Mouse (Mus musculus): Measurements from ENCODE around the gene Mcm2. TPM values are rescaled to one million over a fixed set of nuclear protein-coding genes. Genes with fewer than 3 reads are reported as not detected.

Gene Mcm2
- polyA plus RNA-seq, 1 experiment from 2014 or later: 99.4 TPM

DNA sequence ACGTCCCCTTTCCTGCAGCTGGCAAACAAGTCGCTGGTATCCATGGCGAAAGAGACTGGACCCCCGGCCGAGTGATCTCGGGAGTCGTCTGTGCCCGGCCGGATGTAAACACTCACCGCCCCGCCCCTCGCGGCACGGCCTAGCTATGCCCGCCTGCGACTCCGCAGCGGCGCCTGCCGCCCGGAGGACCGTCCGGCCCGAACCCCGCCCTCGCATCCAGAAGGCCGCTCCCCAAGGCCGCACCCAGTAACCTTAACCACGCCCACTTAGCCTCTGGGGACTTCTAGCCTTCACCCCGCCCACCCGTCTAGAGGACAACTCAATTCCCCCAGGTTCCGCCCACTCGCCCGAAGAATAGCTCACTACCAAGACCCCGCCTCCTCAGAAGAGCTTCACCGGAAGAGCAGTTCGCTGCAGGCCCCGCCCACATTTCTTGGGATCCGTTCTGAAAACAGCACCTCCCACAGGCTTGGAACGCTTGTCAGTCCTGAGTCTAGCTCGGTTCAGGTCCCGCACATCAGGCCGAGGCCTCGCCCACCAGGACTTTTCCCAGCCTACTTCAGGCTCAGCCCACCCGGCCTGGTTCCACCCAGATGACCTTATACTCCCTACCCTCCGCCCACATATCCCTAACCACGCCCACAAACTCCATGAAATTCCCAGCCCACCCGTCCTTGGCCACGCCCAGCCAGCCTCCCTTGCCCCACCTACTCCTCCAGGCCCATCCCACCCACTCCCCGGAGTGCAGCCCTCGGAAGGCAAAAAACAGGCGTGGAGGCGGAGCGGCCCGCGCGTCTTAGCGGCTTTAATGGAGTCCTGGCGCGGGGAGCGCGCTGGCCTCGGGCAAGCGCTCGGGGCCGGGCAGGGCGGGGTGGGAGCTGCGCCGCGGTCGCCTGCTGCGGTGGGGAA is 56.5 kb downstream of the Mcm2 start, which contains the start of gene Abtb1:
Gene Abtb1 (minus strand): TSS at position 204 of the 909 bp plus-strand sequence.
- peaks cover 34% of the 10 kb centered on the region for H3K36me3 ChIP-seq
- 1% methylated on average over 72 of the region's 72 CpGs for WGBS
- H3K9me3 ChIP-seq: no peaks in the 10 kb centered on the region
- peak within 1 kb of the TSS; percentile 76 for H3K9ac ChIP-seq
- peak within 1 kb of the TSS; percentile 90 for H3K4me2 ChIP-seq
- H3K4me3 ChIP-seq: peak within 1 kb of the TSS; percentile 89
- no peaks in the 10 kb centered on the region for H3K27me3 ChIP-seq
- H3K4me1 ChIP-seq: peaks cover 23% of the 10 kb centered on the region
- ATAC-seq (ENCODE audit: insufficient number of reproducible peaks, low FRiP score, low TSS enrichment, low read depth): peak; percentile 99
- H3K27ac ChIP-seq: peak within 1 kb of the TSS; percentile 90

DNA sequence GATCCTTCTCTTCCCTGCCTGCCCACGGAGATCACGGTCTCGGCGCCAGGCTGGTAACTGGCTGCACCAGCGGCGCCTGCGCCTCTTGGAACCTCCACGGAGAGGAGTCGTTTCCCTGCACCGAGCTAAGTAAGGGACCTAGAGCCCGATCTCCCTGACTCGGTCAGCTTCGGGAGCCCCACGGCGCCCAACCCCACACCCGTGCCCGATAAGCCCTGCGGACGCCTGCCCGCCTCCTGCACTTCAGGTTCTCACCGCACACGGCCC is 57.1 kb downstream of the Mcm2 start:
- peaks cover 23% of the 10 kb centered on the region for H3K4me1 ChIP-seq
- H3K4me3 ChIP-seq: peak overlapping the region; percentile 89
- H3K36me3 ChIP-seq: peaks cover 38% of the 10 kb centered on the region
- H3K9me3 ChIP-seq: no peaks in the 10 kb centered on the region
- H3K27ac ChIP-seq: peak overlapping the region; percentile 90
- 0 out of 2 replicates have a peak, but pooled peaks have one; percentile 1 for ATAC-seq (ENCODE audit: insufficient number of reproducible peaks, low FRiP score, low TSS enrichment, low read depth)
- H3K27me3 ChIP-seq: no peaks in the 10 kb centered on the region
- 1% methylated on average over 22 of the region's 22 CpGs for WGBS
- peak overlapping the region; percentile 90 for H3K4me2 ChIP-seq
- H3K9ac ChIP-seq: peak overlapping the region; percentile 76

DNA sequence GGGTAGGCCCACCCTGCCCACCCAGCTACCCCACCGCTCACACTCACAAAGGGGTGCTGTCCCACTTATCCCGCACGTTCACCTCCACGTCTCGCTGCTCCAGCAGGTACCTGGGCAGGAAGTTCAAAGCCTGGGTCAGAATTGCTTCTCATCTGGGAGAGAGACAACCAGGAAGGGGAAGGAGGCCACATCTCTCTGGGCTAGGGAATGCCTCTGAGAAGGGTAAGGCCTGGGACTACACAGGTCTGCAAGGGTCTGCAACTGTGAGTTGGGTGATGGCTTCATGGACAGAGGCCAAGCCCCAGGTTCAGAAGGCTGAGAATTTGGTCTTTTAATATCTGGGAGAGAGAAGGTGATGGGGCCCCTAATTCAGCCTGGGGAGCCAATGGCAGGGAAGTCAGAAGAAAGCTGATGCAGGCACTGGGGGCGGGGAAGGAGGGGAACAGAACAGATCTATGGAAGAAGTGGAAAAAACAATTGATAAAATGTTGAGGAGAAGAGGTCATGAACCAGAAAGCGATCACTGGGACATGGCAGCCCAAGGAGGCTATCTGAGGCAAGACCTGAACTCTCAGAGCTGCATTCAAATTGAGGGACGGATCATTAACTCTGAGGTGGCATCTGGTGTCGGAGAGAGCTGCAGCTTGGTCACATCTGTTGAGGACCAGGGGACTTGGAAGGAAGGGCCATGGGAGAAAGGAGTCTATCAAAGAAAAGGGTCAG is 57.6 kb downstream of the Mcm2 start:
- peak overlapping the region; percentile 90 for H3K27ac ChIP-seq
- H3K27me3 ChIP-seq: no peaks in the 10 kb centered on the region
- WGBS: 59% methylated on average over 9 of the region's 9 CpGs

DNA sequence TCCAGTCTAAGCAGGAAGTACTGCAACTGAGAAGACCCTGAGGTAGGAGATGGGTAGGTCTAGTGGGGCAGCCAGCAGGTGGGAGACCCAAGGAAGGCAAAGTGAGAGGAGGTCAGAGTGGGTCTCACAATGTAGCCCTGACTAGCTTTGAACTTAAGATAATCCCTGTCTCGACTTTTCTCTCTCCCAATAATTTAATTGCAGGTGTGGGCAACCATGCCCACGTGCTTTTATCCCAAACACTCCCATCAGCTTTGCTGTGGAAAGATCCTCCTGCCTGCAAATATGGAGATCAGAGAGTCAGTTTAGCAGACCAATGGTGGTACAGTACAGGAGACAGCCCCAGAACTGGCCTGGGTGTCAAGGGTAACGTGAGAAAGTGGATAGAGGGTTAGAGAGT is 58.4 kb downstream of the Mcm2 start:
- Histone ChIP-seq H3K27me3 (no peaks in the 10 kb centered on the region), H3K9ac (no peak overlapping the region), H3K36me3 (peaks cover 43% of the 10 kb centered on the region), H3K9me3 (no peaks in the 10 kb centered on the region), H3K4me2 (no peak overlapping the region), H3K4me1 (peaks cover 23% of the 10 kb centered on the region), H3K27ac (no peak overlapping the region), H3K4me3 (0 out of 2 replicates have a peak overlapping the region, but pooled peaks have one; percentile 89)
- ATAC-seq (ENCODE audit: insufficient number of reproducible peaks, low FRiP score, low TSS enrichment, low read depth): no peak
- WGBS: 68% methylated on average over 3 of the region's 3 CpGs

More for the DNA sequence above, 57.6 kb downstream of the Mcm2 start:
- peak overlapping the region; percentile 89 for H3K4me3 ChIP-seq
- H3K4me2 ChIP-seq: peak overlapping the region; percentile 90
- peaks cover 23% of the 10 kb centered on the region for H3K4me1 ChIP-seq
- no peaks in the 10 kb centered on the region for H3K9me3 ChIP-seq
- peaks cover 43% of the 10 kb centered on the region for H3K36me3 ChIP-seq
- H3K9ac ChIP-seq: peak overlapping the region; percentile 76
- ATAC-seq (ENCODE audit: insufficient number of reproducible peaks, low FRiP score, low TSS enrichment, low read depth): no peak

DNA sequence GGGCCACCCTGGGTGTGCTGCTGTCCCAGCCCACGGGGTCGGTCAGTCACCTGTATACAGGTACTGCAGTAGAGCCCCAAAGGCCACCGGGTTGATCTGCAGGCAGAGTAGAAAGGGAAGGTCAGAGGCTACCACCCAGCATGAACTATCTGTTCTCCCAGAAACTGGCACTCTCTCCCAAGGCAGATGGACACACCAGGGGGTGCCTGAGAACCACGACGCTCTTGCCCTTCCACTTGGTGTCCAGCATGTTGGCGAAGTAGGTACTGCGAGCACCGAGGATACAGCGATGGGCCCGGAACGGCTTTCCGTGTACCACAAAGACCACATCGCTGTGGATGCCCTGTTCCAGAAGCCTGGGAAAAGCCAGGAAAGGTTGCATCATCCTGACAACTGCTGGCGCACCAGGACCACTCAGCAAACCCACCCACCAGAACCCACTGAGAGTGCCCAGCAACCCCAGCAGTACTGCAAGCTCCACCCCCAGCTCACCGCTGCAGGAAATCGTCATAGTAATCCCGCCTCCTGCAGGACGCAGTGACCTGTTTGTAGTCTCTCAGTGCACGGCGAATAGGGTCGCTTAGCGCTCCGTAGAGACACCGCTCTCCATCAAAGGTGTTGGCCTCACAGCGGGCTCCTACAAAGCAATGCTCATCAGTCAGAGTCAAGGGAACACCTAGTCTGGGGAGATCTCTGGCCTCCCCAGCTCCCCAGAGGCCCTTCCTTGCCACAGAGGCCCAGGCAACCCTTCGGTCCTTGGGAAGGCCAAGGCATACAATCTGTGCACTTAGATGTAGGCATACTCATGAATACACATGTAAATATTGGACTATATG is 59.2 kb downstream of the Mcm2 start:
- Histone ChIP-seq H3K9me3 (no peaks in the 10 kb centered on the region), H3K4me1 (peaks cover 23% of the 10 kb centered on the region), H3K36me3 (peaks cover 40% of the 10 kb centered on the region), H3K4me3 (no peak overlapping the region), H3K4me2 (no peak overlapping the region), H3K27ac (no peak overlapping the region), H3K27me3 (no peaks in the 10 kb centered on the region), H3K9ac (no peak overlapping the region)
- WGBS: 84% methylated on average over 26 of the region's 26 CpGs
- ATAC-seq (ENCODE audit: insufficient number of reproducible peaks, low FRiP score, low TSS enrichment, low read depth): no peak

DNA sequence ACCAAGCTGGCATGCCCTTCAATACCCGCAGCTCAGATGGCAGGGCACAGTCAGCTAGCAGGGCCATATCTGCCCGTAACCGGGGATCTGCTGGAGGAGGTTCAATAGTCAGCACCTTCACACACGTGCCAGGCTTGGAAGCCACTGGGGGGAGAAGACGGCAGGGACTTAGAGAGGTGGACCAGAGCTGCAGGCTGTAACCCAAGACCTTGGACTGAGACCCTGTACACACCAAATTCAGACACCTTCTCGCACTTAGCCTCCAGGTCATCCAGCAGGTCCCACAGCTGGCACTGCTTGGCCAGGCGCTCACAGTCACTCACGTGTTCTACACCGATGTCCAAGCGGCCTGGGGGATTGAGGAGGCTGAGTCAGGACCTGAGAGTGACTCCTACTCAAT is 60.0 kb downstream of the Mcm2 start:
- no peak overlapping the region for H3K27ac ChIP-seq
- H3K9ac ChIP-seq: no peak overlapping the region
- H3K9me3 ChIP-seq: no peaks in the 10 kb centered on the region
- H3K36me3 ChIP-seq: peaks cover 40% of the 10 kb centered on the region
- no peaks in the 10 kb centered on the region for H3K27me3 ChIP-seq
- peaks cover 21% of the 10 kb centered on the region for H3K4me1 ChIP-seq
- H3K4me3 ChIP-seq: no peak overlapping the region
- no peak for ATAC-seq (ENCODE audit: insufficient number of reproducible peaks, low FRiP score, low TSS enrichment, low read depth)
- WGBS: 91% methylated on average over 10 of the region's 10 CpGs
- H3K4me2 ChIP-seq: no peak overlapping the region

DNA sequence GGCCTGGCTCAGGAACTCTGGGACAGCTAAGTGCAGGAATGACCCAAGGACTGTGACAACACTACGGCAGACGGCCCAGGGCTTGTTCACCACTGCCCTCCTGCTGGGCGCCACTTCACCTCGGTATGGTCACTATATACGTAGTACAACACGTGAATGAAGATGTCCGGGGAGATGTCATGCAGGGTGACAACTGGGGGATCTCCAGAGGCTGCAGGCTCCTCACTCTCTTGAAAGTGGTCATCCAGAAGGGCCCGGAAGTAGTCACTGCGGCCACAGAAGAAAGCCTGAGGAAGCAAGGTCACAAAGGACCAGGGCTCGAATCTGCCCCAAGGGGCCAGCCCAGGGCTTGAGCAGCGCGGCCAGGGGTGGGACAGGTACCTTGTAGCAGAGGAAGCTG is 60.6 kb downstream of the Mcm2 start:
- H3K36me3 ChIP-seq: peaks cover 40% of the 10 kb centered on the region
- no peaks in the 10 kb centered on the region for H3K27me3 ChIP-seq
- no peak overlapping the region for H3K4me3 ChIP-seq
- H3K4me1 ChIP-seq: peaks cover 15% of the 10 kb centered on the region
- H3K4me2 ChIP-seq: no peak overlapping the region
- H3K27ac ChIP-seq: no peak overlapping the region
- H3K9me3 ChIP-seq: no peaks in the 10 kb centered on the region
- WGBS: 90% methylated on average over 12 of the region's 12 CpGs
- no peak for ATAC-seq (ENCODE audit: insufficient number of reproducible peaks, low FRiP score, low TSS enrichment, low read depth)
- no peak overlapping the region for H3K9ac ChIP-seq

DNA sequence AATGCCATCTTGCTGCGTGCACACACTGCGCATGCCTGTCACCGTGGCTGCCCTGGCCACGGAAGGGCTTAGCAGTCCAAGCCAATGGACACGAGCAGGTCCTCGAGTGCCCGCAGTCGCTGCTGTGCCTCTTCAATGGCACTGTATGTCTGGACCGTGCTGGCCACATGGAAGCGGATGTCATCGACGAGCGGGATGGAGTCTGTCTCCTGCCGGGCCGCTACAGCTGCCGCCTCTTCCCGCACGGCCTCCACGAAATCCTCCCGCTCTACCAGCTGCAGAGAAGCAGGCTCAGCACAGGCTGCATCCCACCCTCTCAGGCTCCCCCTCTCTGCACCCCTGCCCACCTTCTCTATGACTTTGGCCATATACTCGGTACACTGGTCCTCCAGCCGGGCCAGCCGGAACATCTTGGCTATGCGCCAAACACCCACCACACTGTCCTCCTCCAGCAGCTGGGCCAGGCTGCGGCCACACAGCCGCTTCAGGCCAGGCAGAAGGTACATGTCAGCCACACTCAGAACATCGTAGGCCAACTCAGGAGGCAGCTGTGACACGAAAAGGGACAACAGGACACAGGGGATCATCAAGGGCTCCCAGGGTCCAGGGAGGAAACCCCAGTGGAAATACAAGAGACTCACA is 62.3 kb downstream of the Mcm2 start:
- WGBS: 89% methylated on average over 28 of the region's 28 CpGs
- no peak overlapping the region for H3K4me3 ChIP-seq
- no peak for ATAC-seq (ENCODE audit: insufficient number of reproducible peaks, low FRiP score, low TSS enrichment, low read depth)

DNA sequence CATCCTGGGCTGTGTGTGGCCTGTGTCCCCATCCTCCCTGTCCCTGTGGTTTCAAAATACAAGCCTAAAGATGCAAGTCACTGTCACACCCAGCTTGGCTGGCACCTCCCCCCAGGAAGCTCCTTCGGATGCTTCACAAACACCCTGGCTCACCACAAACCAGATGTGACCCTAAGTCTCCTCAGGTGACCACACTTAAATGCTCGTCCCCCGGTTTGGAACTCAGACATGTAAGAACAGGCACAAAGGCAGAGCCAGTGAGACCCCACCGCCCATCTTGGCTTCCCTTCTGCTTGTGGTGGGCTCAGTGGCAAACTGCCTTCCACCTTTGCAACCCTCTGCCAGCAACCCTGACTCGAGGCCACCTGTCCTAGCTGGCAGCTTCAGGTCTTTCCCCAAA is 63.5 kb downstream of the Mcm2 start:
- no peak for ATAC-seq (ENCODE audit: insufficient number of reproducible peaks, low FRiP score, low TSS enrichment, low read depth)
- 56% methylated on average over 5 of the region's 5 CpGs for WGBS
- H3K9ac ChIP-seq: no peak overlapping the region
- H3K4me1 ChIP-seq: peaks cover 3% of the 10 kb centered on the region
- peaks cover 40% of the 10 kb centered on the region for H3K36me3 ChIP-seq
- H3K27me3 ChIP-seq: no peaks in the 10 kb centered on the region
- H3K9me3 ChIP-seq: no peaks in the 10 kb centered on the region
- no peak overlapping the region for H3K27ac ChIP-seq
- H3K4me2 ChIP-seq: no peak overlapping the region
- no peak overlapping the region for H3K4me3 ChIP-seq

More for the DNA sequence above, 62.3 kb downstream of the Mcm2 start:
- Histone ChIP-seq H3K27ac (no peak overlapping the region), H3K9me3 (no peaks in the 10 kb centered on the region), H3K36me3 (peaks cover 40% of the 10 kb centered on the region), H3K9ac (no peak overlapping the region), H3K4me1 (peaks cover 12% of the 10 kb centered on the region), H3K27me3 (no peaks in the 10 kb centered on the region), H3K4me2 (no peak overlapping the region)
